Mouse (Mus musculus): ENCODE measurements at regions not wholly inside any gene's neighbourhood (a gene's known extent, or its start where the extent isn't known, plus 50 kb on each side); places are given as distances from the start of the nearest gene placed in this dataset.

DNA sequence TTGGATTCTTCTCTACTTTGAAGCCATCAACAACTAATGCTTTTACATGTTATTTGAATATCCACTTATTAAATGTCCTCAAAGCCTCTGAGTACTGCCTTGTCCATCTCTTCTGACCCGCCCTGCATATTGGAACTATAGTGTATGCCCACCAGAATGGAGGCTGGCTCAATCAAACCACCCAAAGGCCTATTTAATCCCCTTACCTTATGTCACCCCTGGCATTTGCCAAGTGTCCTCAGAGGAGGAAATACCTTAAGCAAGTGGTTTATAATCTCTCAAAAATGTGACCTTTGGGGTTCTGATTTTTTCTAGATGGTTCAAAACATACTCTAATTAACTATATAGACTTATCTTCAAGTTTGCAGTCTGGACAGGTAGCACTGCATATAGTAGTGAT is 542.3 kb downstream of the Etv1 start:
- H3K4me1 ChIP-seq = no peaks in the 10 kb centered on the region
- no peaks in the 10 kb centered on the region for H3K9me3 ChIP-seq
- no peak overlapping the region for H3K4me3 ChIP-seq
- H3K36me3 ChIP-seq (replicated peaks) = no peaks in the 10 kb centered on the region
- no peak overlapping the region for H3K27ac ChIP-seq
- no peaks in the 10 kb centered on the region for H3K27me3 ChIP-seq (replicated peaks)
- WGBS = 78% methylated on average over 1 of the region's 1 CpGs
- H3K9ac ChIP-seq = no peak overlapping the region
- H3K4me2 ChIP-seq = no peak overlapping the region
- no peak for ATAC-seq (replicated peaks)

DNA sequence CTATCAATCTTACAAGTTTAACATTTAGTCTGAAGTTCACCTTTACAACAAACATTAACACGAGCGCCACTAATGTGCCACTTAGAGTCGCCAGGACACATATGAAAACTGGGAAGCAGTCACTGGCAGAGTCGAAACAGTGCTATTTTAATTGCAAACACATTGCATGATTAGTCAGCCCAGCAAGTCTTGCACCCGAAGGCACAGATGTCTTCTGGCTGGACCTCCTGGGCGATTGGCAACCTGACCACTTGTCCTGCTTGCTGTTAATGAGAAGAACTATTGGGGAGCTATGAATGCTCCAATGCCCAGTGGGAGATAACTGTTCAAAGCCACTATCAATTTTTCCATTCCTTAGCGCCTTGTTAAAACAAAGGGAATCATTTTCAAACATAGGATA is 547.0 kb downstream of the Etv1 start:
- ATAC-seq (replicated peaks) = no peak
- WGBS = 79% methylated on average over 7 of the region's 7 CpGs
- Histone ChIP-seq H3K9me3 (no peaks in the 10 kb centered on the region), H3K4me3 (no peak overlapping the region), H3K9ac (no peak overlapping the region), H3K27me3 (replicated peaks) (no peaks in the 10 kb centered on the region), H3K4me1 (no peaks in the 10 kb centered on the region), H3K27ac (no peak overlapping the region), H3K4me2 (no peak overlapping the region), H3K36me3 (replicated peaks) (no peaks in the 10 kb centered on the region)

DNA sequence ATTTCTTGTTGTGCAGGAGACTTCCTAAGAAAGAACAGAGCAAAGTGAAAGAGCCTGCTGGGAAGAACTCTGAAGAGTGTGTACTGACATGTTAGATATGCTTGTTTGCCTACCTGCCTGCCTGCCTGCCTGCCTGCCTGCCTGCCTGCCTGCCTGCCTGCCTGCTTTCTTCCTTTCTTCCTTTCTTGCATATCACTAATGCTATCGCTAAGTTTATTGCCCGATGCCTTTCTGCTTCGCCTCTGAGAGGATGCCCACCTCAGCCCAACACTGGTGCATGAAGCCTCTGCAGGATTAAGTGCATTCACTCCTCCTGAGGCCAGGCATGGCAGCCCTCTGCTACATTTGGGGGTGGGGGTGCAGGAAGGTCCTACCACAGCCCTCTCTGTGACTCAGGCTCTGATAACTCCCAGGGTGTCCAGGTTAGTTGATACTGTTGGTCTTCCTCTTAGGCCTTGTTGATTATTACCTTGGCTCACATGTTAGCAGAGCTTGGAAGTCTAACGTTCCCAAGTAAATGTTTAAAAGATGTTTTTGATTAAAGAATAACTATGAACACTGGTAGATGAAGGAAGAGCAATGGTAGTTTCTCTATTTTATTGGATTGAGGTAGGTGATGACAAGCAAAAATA is 547.6 kb downstream of the Etv1 start:
- H3K27me3 ChIP-seq (replicated peaks) = no peaks in the 10 kb centered on the region
- no peaks in the 10 kb centered on the region for H3K9me3 ChIP-seq
- no peaks in the 10 kb centered on the region for H3K4me1 ChIP-seq
- no peak overlapping the region for H3K4me2 ChIP-seq
- H3K36me3 ChIP-seq (replicated peaks) = no peaks in the 10 kb centered on the region
- no peak overlapping the region for H3K9ac ChIP-seq
- no peak overlapping the region for H3K4me3 ChIP-seq
- 96% methylated on average over 4 of the region's 4 CpGs for whole genome bisulfite sequencing
- H3K27ac ChIP-seq = no peak overlapping the region
- ATAC-seq (replicated peaks) = no peak

DNA sequence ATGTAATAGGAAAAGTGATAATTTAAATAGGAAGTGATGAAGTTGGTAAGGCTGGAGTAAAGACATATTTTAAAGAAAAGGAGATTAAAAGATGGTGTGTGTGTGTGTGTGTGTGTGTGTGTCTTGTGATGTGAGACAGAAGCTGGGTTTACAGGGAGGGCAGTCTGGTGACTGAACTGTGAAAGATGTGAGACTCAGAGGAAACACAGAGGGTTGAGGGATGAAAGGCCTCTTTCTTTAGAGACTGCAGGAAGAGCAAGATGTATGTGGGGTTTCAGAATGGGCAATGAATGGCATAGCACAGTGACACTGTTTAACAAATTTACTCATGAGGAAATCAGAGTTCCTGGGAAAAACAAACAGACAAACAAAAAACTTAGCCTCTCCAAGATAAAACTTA is 549.2 kb downstream of the Etv1 start:
- Histone ChIP-seq H3K4me1 (no peaks in the 10 kb centered on the region), H3K36me3 (replicated peaks) (no peaks in the 10 kb centered on the region), H3K4me2 (no peak overlapping the region), H3K4me3 (no peak overlapping the region), H3K9me3 (no peaks in the 10 kb centered on the region), H3K9ac (no peak overlapping the region), H3K27me3 (replicated peaks) (no peaks in the 10 kb centered on the region), H3K27ac (no peak overlapping the region)
- ATAC-seq (replicated peaks) = peak; percentile 52; the same call in 1 of the 2 replicates

DNA sequence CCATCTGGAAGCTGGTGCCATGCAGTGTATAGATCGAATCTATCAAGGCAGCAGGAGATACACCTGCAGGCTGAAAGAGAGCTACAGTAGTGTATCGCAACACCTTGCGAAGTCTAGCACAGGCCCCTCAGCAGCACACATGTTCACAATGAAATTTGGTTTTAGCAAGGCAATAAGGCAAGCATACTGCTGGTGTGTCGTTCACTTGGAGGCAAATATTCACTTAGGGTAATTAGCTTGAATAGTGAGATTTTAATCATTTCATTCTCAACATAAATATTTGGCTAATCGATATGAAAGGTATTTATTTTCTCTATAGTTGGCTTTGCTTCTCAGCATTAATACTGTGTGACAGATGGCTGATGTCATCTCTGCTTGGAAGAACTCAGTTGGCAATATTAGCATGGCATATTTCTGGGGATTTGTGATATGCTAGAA is 559.9 kb downstream of the Etv1 start:
- Histone ChIP-seq H3K9me3 (no peaks in the 10 kb centered on the region), H3K27ac (no peak overlapping the region), H3K9ac (no peak overlapping the region), H3K36me3 (replicated peaks) (no peaks in the 10 kb centered on the region), H3K4me2 (no peak overlapping the region), H3K27me3 (replicated peaks) (no peaks in the 10 kb centered on the region), H3K4me3 (no peak overlapping the region), H3K4me1 (no peaks in the 10 kb centered on the region)
- no peak for ATAC-seq (replicated peaks)
- 82% methylated on average over 5 of the region's 5 CpGs for WGBS

DNA sequence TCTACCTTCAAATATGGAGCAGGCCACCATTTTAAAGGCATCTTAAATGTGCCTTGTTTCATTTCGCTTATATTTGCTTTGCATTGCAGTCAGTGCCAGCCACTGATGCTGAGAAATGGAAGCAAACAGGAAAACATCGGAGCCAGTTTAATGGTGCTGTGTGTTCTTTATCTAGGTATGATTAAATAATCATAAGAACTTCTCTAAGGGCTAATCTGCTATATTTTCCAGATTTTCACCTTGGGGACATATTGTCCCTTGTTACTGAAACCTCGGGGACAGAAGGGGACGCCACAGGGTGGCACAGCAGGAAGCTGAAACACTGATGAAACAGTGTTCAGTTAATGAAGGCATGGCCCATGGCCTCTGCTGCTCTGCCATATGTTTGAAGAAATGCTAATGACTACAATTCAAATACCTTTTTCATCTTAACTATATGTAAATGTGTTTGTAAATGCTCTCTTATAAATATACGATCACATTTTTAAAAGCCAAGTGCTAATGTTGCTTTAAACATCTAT is 562.6 kb downstream of the Etv1 start:
- WGBS = 72% methylated on average over 5 of the region's 5 CpGs
- Histone ChIP-seq H3K9ac (no peak overlapping the region), H3K36me3 (replicated peaks) (no peaks in the 10 kb centered on the region), H3K27ac (no peak overlapping the region), H3K27me3 (replicated peaks) (no peaks in the 10 kb centered on the region), H3K9me3 (no peaks in the 10 kb centered on the region), H3K4me2 (no peak overlapping the region), H3K4me3 (no peak overlapping the region), H3K4me1 (no peaks in the 10 kb centered on the region)
- no peak for ATAC-seq (replicated peaks)

DNA sequence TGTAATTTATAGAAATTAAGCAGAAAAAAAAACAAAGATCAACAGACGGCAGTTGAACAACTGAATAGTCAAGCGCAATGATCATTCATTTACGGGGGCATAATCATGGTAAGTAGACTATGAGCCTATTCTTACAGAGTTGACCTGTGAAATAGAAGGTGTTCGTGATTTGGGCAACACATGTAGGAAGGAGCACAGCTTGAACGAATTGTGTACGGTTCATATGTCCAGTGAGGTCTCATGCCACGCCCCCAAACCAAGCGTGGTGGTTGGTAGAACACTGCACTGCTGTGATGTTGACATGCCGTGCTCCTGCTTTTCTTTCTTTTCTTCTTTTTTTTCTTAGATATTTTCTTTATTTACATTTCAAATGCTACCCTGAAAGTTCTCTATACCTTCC is 563.1 kb downstream of the Etv1 start:
- WGBS = 78% methylated on average over 9 of the region's 9 CpGs
- ATAC-seq (replicated peaks) = no peak
- Histone ChIP-seq H3K36me3 (replicated peaks) (no peaks in the 10 kb centered on the region), H3K27ac (no peak overlapping the region), H3K4me3 (no peak overlapping the region), H3K9ac (no peak overlapping the region), H3K27me3 (replicated peaks) (no peaks in the 10 kb centered on the region), H3K4me2 (no peak overlapping the region), H3K9me3 (no peaks in the 10 kb centered on the region), H3K4me1 (no peaks in the 10 kb centered on the region)

DNA sequence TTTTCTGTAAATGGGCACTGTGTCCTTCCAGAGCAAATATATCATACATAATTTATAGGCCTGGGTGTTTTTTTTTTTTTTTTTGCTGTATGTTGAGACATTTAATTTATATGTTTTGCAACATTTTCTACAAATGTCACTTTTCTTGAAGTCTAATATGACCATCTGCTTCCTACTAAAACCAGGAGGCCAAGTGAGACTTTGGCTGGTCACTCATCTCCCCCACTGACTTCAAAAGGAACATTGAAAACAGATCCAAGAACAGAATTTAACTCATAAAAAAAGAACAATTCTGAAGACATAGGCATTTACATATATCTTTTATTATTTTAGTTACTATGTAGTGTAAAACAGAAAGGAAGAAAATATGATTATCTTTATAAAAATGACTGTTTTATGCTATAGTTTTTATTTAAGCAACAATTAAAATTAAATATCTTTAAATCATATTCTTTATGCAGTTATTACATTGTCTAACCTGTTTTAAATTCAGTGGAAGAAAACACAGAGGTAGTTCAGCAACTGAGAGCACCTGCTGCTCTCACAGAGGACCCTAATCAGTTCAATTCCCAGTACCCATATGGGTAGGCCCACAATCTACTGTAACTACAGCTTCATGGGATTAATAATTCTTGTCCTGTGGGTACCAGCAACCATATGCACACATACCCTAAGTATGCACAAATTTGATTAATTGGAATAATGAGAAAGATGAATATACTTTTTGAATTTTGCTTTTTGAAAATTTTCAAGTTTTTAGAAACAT is 592.5 kb downstream of the Etv1 start:
- no peaks in the 10 kb centered on the region for H3K27me3 ChIP-seq (replicated peaks)
- no peak overlapping the region for H3K9ac ChIP-seq
- no peak overlapping the region for H3K27ac ChIP-seq
- H3K9me3 ChIP-seq = no peaks in the 10 kb centered on the region
- no peak overlapping the region for H3K4me3 ChIP-seq
- H3K4me1 ChIP-seq = no peaks in the 10 kb centered on the region
- ATAC-seq (replicated peaks) = no peak
- no peaks in the 10 kb centered on the region for H3K36me3 ChIP-seq (replicated peaks)
- H3K4me2 ChIP-seq = no peak overlapping the region

DNA sequence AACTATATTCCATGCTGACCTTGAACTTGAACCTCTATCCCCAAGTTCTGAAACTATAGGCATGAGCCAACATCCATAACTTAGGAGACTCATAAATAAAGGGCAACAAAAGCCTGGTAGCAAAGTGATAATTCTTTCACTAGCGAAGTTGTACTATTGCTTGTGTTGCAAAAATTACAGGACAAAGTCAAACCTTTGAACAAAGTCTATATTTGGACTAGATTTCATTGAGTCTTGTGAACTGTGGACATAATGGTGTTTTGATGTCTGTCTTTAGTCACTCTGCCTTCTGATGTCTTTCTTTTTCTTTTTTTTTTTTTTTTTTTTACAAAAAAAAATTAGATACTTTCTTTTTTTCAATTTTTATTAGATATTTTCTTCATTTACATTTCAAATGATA is 594.5 kb downstream of the Etv1 start:
- Histone ChIP-seq H3K9me3 (no peaks in the 10 kb centered on the region), H3K27ac (no peak overlapping the region), H3K36me3 (replicated peaks) (no peaks in the 10 kb centered on the region), H3K4me2 (no peak overlapping the region), H3K27me3 (replicated peaks) (no peaks in the 10 kb centered on the region), H3K4me1 (no peaks in the 10 kb centered on the region), H3K4me3 (no peak overlapping the region), H3K9ac (no peak overlapping the region)
- 98% methylated on average over 1 of the region's 1 CpGs for WGBS
- no peak for ATAC-seq (replicated peaks)
